Mouse (Mus musculus) intestine, embryonic 16.5 days (tissue): ENCODE measurements around the gene Agbl3. TPM values are rescaled to one million over a fixed set of nuclear protein-coding genes. Genes with fewer than 3 reads are reported as not detected.

Source experiments
- ATAC-seq: fragments of 200-750 bp; cut with Nextera tagmentation; 2 replicates; pipeline ENCODE4 v1.8.0; 2017; ENCODE audit warnings: moderate TSS enrichment, moderate library complexity
- H3K27ac ChIP-seq: fragments of 300-500 bp; sonication (generic); 2 replicates; pipeline ENCODE4 v1.5.1; 2014; ENCODE audit warnings: mild to moderate bottlenecking, low read length
- H3K27me3 ChIP-seq: fragments of 300-500 bp; sonication (generic); replicated peaks from 2 replicates; pipeline ENCODE4 v1.6.1; 2014; ENCODE audit warnings: low read length, control low read depth, mixed read lengths; ENCODE audit not compliant: control insufficient read depth, insufficient read depth
- H3K36me3 ChIP-seq: fragments of 300-500 bp; sonication (generic); 2 replicates; pipeline ENCODE4 v1.6.1; 2014; ENCODE audit warnings: low read length, control low read depth; ENCODE audit not compliant: control insufficient read depth, insufficient read depth
- H3K4me1 ChIP-seq: fragments of 300-500 bp; sonication (generic); 2 replicates; pipeline ENCODE4 v1.6.1; 2014; ENCODE audit warnings: low read length, control low read depth, mixed read lengths; ENCODE audit not compliant: control insufficient read depth, insufficient read depth
- H3K4me2 ChIP-seq: fragments of 300-500 bp; sonication (generic); 2 replicates; pipeline ENCODE4 v1.6.1; 2014; ENCODE audit warnings: low read depth, low read length, control low read depth
- H3K4me3 ChIP-seq: fragments of 300-500 bp; sonication (generic); 2 replicates; pipeline ENCODE4 v1.5.1; 2014; ENCODE audit warnings: mild to moderate bottlenecking, low read length
- H3K9ac ChIP-seq: fragments of 300-500 bp; sonication (generic); 2 replicates; pipeline ENCODE4 v1.6.1; 2014; ENCODE audit warnings: low read depth, low read length
- H3K9me3 ChIP-seq: fragments of 300-500 bp; sonication (generic); 2 replicates; pipeline ENCODE4 v1.6.1; 2016; ENCODE audit warnings: low read length, control low read depth; ENCODE audit not compliant: control insufficient read depth
- WGBS: fragments of 180-500 bp; shearing (Covaris S2); extraction: QIAGEN DNeasy Blood & Tissue Kit; methylation state at CpG from one replicate; pipeline ENCODE4 v1.1.7; 2014; 5-methylcytosine and 5-hydroxymethylcytosine counted together
- polyA plus RNA-seq: library from polyadenylated mRNA; unstranded; fragments of >200 nt; fragmentation: Nextera tagmentation; extraction: Ambion mirVana; gene quantifications from 2 replicates; pipeline ENCODE4 v1.2.1, GENCODE M21; 2015

Agbl3 gene
- polyA plus RNA-seq, 1 experiment from 2014 or later, result 3.0 TPM

DNA sequence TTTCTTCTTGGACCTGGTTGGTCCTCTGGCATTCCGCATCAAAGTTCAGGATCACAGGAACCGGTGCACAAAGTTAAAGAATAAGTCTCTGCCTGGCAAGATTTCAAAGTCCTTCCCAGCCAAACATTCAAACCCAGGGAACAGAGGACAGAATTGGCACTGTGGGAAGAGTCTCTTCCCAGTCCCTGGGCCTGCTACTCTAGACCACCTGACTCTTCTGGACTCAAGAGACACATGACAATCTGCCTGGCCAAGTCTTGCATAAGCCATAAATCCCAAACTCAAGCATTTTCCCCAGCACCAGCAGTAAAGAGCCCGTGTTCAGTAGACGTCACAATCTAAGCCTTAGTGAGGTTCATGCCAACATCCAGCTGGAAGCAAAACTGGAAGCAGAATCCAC lies 126.4 kb downstream of the Agbl3 start:
- no peak overlapping the region for H3K4me2 ChIP-seq
- peaks cover 6% of the 10 kb centered on the region for H3K4me1 ChIP-seq
- 0 out of 2 replicates have a peak, but pooled peaks cover 12% of the 10 kb centered on the region for H3K36me3 ChIP-seq
- no peak for ATAC-seq
- 92% methylated on average over 4 of the region's 4 CpGs for WGBS
- no peaks in the 10 kb centered on the region for H3K27me3 ChIP-seq
- no peak overlapping the region for H3K4me3 ChIP-seq
- H3K9me3 ChIP-seq, result no peaks in the 10 kb centered on the region
- no peak overlapping the region for H3K9ac ChIP-seq
- H3K27ac ChIP-seq, result no peak overlapping the region

DNA sequence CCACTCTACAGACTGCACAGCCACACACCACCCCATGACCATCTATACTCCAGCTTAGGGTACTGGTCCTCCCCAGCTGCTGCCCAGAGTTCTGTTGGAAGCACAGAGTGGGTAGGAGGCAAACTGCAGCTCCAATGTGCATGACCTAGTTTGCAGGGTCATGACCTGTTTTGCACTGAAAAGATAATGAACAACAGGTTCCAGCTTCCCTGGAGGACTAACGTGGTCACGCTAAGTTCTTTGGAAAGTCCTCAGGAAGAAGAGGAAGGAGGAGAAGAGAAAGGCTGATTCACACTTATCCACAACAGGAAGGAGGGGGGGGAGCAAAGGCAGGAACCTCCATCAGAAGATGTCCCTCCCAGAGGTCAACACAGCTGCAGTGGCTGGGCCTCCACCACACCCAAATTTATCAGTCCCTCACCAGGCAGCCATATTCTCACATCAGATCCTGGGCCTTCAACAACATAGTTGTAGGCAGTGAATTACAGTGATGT lies 126.9 kb downstream of the Agbl3 start:
- 73% methylated on average over 2 of the region's 2 CpGs for WGBS
- Histone ChIP-seq H3K27me3 (no peaks in the 10 kb centered on the region), H3K9me3 (no peaks in the 10 kb centered on the region), H3K4me2 (no peak overlapping the region), H3K9ac (no peak overlapping the region), H3K36me3 (0 out of 2 replicates have a peak, but pooled peaks cover 12% of the 10 kb centered on the region), H3K27ac (no peak overlapping the region), H3K4me3 (no peak overlapping the region), H3K4me1 (peaks cover 6% of the 10 kb centered on the region)
- ATAC-seq, result no peak

- no peak overlapping the region for H3K4me3 ChIP-seq
- H3K4me2 ChIP-seq, result no peak overlapping the region
- ATAC-seq, result no peak
- H3K4me1 ChIP-seq, result peaks cover 6% of the 10 kb centered on the region
- WGBS, result 85% methylated on average over 18 of the region's 18 CpGs
- no peaks in the 10 kb centered on the region for H3K9me3 ChIP-seq
- H3K9ac ChIP-seq, result no peak overlapping the region
- H3K27me3 ChIP-seq, result no peaks in the 10 kb centered on the region
- H3K36me3 ChIP-seq, result 0 out of 2 replicates have a peak, but pooled peaks cover 12% of the 10 kb centered on the region
- no peak overlapping the region for H3K27ac ChIP-seq
Observed at GRCm38 (mm10) chr6:34907696-34908260, 127.5 kb downstream of the Agbl3 start.

Other genes starting within 250 kb of the Agbl3 start
- 283 and 336 TPM in 2 replicates for gene Cald1, start 181.9 kb upstream of the Agbl3 start, polyA plus RNA-seq
- 1.8 TPM in 2 replicates for gene Tmem140, start 82.7 kb downstream of the Agbl3 start, polyA plus RNA-seq
- gene Cyren, start 97.6 kb downstream of the Agbl3 start, polyA plus RNA-seq, result 11.4 and 11.9 TPM in 2 replicates
- 7.2 and 7.5 TPM in 2 replicates for gene Wdr91, start 130.4 kb downstream of the Agbl3 start, polyA plus RNA-seq
- not detected in 2 replicates for gene Stra8, start 139.7 kb downstream of the Agbl3 start, polyA plus RNA-seq
- gene Slc23a4, start 208.0 kb downstream of the Agbl3 start, polyA plus RNA-seq, result 10.6 and 11.1 TPM in 2 replicates